Mouse (Mus musculus) right cerebral cortex, adult 2 months (tissue): ENCODE results near the gene Hps3.
"Not testable (repeated sequence)": the region's sequence is repeated elsewhere in the genome, so short reads cannot be mapped to it uniquely, and the experiment has no call there.

Experiments used
- DNase-seq, 2 experiments: peaks; one replicate each; pipeline ENCODE4 v3.0.0; 2021 to 2022; ENCODE audit warnings: low spot score in 2 of 2

Gene Hps3

GRCm38 (mm10) chr3:19949401-19949800 is 85.7 kb downstream of the Hps3 start:
- DNase-seq: not testable (repeated sequence)

DNA sequence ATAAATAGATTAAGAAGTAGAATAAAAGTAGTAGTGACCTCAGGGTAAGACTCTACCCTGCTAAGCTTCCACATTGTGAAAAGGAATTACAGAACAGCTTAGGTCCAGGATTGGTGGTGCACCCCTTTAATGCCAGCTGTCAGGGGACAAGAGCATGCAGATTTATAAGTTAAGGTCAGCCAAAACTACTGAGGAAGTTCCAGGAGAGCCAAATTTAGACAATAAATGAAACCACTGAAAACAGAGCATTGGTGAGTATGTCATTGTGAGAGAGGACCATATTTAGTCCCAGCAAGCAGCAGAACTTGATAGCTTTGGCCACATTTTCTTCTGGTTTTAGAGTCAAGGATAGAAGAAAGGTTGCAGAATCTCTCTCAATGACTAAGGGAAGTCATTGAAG is 86.6 kb downstream of the Hps3 start:
- DNase-seq: no peak
